Mouse (Mus musculus): Measurements from ENCODE around the gene Tkt. TPM values are rescaled to one million over a fixed set of nuclear protein-coding genes. Genes with fewer than 3 reads are reported as not detected.
A peak's percentile ranks its signal among the peaks of the same experiment; 100 is the strongest.
"Not testable (repeated sequence)": the region's sequence is repeated elsewhere in the genome, so short reads cannot be mapped to it uniquely, and the experiment has no call there.

Gene Tkt
- total RNA-seq, 2 experiments from 2014 or later: 8.0 to 15.0 TPM

DNA sequence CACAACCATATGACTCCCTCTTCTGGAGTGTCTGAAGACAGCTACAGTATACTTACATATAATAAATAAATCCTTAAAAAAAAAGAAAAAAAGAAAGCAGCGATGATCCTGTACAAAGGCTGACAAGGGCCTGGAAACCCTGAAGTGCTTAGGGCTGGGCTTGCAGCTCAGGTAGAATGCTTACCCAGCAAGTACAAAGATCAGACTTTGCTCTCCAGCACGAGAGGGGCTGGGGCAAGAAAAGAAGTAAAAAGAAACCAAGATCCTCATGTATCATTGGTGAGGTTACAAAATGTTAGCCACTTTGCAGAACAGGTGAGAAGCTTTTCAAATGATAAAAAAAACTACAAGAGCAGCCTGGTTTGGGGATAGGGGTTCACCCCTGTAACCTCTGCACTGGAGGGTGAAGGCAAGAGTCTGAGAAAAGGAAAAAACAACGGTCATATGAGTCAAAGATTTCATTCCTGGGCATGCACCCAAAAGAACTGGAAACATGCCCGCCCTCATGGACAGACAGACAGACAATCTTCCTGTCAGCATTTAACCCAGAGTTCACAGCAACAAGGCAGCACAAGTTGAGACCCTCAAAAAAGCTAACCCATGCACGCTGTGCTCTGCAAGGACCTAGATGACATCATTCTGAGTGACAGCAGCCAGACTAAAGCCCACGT, 14.2 kb upstream of the Tkt start:
- H3K27ac ChIP-seq: no peak overlapping the region
- DNase-seq: no peak
- H3K4me3 ChIP-seq: no peak overlapping the region
- intact Hi-C loops (cut with DNase I): no loop called here
- no peak for TF ChIP-seq CTCF (IDR thresholded peaks at IDR 0.05)

DNA sequence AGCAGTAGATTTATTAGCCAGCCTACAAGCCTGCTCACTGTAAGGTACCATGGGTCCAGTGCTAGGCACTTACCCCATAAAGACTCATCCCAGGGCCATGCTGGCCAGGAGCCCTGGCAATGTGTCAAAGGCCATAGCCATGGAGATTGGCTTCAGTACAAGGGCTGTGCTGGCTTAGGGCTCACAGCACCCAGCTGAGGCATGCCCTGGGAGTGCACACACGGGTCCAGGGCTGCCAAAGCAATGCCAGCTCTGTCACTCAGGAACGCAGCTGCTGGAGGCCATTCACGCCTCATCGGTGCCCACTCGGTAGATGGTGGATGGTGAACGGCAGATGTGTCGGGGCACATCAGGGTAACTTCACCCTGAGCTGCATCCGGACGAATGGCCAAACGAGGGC, 6.6 kb upstream of the Tkt start:
- intact Hi-C loops (cut with DNase I): no loop called here
- peak; percentile 90 for DNase-seq
- no peak overlapping the region for H3K4me3 ChIP-seq
- H3K27ac ChIP-seq: peak overlapping the region; percentile 63
- no peak for TF ChIP-seq CTCF (IDR thresholded peaks at IDR 0.05)

DNA sequence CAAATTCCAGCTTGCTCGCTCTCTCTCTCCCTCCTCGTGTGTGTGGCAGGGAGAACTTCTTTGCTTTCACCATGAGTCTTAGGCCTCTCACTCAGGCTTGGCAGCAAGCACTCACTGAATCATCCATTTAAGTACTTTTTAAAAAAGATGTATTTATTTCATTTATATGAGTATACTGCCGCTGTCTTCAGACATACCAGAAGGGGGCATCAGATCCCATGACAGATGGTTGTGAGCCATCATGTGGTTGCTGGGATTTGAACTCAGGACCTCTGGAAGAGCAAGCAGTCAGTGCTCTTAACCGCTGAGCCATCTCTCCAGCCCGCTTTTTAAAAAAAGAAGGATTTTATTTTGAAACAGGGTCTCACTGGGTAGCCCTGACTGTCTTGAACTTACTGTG, 4.8 kb upstream of the Tkt start:
- intact Hi-C loops (cut with DNase I); H3K4me3 ChIP-seq; DNase-seq; H3K27ac ChIP-seq: not testable (repeated sequence)

DNA sequence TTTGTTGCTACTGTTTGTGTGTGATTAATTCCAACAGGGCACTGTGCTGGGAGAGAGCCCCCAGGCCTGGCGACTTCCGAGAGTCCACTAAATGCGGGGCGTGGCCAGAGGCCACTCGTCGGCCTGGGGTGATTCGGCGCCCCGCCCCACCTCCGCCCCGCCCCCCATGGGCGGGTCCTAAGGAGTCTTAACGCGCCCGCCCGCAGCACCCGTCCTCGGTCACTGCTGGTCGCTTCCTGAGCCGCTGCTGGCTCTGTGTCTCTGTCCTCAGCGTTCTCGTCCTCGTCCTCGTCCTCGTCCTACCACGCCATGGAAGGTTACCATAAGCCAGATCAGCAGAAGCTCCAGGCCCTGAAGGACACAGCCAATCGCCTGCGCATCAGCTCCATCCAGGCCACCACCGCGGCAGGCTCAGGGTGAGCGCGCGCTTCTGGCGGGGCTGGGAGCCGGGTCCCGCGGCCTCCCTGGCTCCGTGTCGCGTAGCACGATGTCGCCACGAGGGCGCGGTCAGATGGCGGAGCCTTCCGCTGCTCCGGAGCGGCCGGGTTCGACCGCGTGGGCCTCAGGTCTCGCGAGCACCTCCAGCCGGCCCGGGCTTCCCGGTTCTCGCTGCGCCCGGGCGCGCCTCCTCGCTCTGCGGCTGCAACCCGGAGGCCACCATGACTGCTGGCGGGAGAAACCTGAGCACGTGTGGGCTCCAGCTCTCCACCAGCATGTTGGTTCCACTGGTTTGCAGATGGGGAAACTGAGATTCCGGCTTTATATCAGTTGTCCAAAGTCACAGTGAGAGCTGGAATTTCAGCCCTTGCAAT, 1.0 kb downstream of the Tkt start:
- no peak; the same call in 1 of the 2 replicates for TF ChIP-seq CTCF (IDR thresholded peaks at IDR 0.05)
- intact Hi-C loops (cut with DNase I): no loop called here
- Histone ChIP-seq H3K27ac (peak overlapping the region; percentile 91), H3K4me3 (peak overlapping the region; percentile 77)
- peak; percentile 98 for DNase-seq

DNA sequence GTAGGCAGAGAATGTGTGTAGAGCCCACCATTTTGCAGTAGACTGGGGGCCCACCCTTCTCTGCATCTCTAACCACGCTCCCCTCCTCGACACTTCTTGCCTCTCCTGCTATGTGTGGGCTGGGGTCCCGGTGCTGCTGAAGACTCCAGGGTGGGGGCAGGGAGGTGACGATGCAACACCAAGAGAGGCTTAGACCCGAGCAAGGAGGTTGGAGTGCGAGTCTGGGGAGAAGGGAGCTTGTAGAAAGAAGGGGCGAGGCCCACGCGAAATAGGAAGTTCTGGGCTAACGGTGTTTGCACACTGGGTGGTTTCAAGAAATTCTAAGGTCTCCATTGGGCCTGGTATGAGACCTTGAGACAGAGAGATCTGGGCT, 1.6 kb downstream of the Tkt start:
- intact Hi-C loops (cut with DNase I): no loop called here
- TF ChIP-seq CTCF (IDR thresholded peaks at IDR 0.05): no peak
- Histone ChIP-seq H3K27ac (peak overlapping the region; percentile 91), H3K4me3 (peak overlapping the region; percentile 77)
- no peak for DNase-seq

DNA sequence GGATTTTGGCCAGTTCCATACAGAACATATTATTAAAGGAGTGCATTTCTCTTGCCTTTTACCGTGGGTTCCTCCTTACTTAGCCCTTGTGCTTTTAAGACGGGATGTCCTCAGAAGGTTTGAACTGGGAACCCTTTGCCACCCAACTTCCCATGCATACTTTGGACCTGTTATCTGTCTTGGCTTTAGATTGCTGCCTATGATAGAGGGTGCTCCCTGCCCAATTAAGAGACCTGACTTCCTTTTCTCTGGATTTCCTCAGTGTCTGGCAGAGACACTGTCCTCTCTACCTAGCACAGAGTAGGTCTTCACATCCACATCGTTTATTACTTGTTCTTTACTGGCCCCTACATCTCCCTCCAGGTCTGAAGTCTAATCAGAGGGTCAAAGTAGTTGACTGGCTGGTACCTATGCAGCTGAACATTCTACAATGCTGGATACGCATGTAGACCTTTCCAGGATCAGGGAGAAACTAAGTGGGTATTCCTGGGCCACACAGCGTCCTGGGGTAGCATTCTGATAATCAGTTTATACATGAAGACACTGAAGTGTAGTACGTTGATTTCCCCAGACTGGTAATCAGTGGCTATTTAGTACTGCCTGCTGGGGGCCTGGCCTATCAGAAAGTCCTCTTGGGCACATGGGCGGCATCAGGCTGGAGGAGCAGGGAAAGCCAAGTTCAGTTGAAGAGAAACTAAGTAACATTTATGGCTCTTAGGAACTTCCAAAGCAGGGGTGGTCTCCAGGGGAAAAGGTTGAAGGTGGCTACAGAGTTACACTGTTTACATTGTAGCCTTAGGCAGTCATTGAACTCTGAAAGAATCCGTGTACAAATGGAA, 2.3 kb downstream of the Tkt start:
- peak overlapping the region; percentile 91; the same call in 1 of the 2 replicates for H3K27ac ChIP-seq
- intact Hi-C loops (cut with DNase I): no loop called here
- TF ChIP-seq CTCF (IDR thresholded peaks at IDR 0.05): no peak
- no peak for DNase-seq
- peak overlapping the region; percentile 77 for H3K4me3 ChIP-seq

DNA sequence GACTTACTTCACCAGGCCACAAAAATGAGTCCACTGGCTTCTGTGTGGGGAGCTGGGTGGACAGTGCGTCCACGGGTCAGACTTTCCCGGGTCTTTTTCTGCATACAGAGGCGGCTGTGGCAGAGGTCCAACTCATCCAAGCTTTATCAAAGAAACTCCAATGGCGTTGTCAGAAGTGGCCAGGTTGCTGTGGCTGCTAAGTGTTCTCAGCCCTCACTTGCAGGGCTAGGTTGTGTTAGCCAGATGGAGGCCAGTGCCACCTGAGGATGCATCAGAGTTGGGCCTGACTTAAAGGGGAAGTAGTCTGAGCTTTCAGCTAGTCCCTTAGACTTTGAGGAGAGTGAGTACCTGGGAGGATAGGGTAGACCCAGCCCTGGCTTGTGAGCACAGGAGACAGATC, 3.4 kb downstream of the Tkt start:
- DNase-seq: no peak
- Histone ChIP-seq H3K27ac (no peak overlapping the region), H3K4me3 (no peak overlapping the region)
- TF ChIP-seq CTCF (IDR thresholded peaks at IDR 0.05): no peak
- intact Hi-C loops (cut with DNase I): no loop called here

DNA sequence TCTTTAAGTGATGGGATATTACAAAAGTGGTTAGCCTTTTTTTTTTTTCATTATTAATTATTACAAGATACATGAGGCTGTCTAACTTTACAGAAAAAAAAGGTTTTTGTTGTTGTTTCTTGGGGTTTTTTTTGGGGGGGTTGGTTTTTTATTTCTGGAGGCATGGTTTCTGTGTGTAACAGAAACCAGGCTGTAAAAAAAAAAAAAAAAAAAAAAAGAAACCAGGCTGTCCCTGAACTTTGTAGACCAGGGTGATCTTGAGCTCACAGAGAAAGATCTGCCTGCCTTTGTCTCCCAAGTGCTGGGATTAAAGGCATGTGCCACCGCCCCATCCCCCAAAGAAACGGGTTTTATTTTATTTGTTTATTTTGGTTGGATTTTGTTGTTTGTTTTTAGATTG, 3.8 kb downstream of the Tkt start:
- intact Hi-C loops (cut with DNase I): no loop called here
- no peak overlapping the region for H3K27ac ChIP-seq
- DNase-seq: no peak
- no peak for TF ChIP-seq CTCF (IDR thresholded peaks at IDR 0.05)
- H3K4me3 ChIP-seq: no peak overlapping the region

DNA sequence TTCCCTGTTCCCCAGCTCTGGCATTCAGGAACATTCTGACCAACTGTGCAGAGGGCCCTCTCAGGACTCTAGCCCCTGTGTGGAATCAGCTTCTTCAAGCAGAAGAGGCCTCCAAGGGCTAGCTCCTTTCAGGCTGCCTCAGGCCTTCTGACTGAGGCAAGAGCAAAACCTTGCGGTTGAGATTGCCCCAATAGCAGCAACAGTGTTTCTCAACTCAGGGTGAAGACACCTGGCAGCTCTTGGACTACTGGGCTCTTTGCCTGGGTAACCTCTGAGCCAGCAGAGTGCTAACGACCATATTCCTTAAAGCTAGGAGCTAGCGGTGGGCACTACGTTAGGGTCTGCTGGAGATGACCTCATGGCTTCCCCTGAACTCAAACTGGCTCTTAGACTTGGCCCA, 5.0 kb downstream of the Tkt start:
- peak; percentile 66 for DNase-seq
- intact Hi-C loops (cut with DNase I): no loop called here
- Histone ChIP-seq H3K27ac (peak overlapping the region; percentile 54; the same call in 1 of the 2 replicates), H3K4me3 (no peak overlapping the region)
- TF ChIP-seq CTCF (IDR thresholded peaks at IDR 0.05): no peak

DNA sequence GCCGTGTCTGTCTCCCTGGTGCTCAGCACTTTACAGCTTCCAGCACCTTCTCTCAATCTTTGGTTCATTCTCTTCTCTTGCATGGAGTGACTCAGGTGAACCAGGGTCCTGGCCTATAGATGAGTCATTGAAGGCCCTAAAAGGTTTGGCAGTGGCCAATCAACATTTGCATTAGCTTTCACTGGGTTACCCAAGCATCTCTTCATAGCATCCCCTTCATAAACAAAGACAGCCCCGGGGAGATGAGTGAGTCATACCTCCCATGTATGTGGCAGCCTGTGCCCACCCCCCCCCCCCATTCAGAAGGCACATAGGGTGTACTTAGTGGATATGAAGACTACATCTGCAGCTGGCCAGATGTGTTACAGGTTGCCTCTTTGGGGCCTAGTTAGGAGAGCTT, 8.5 kb downstream of the Tkt start:
- TF ChIP-seq CTCF (IDR thresholded peaks at IDR 0.05): no peak
- no peak overlapping the region for H3K4me3 ChIP-seq
- no peak overlapping the region for H3K27ac ChIP-seq
- no peak for DNase-seq
- intact Hi-C loops (cut with DNase I): no loop called here

DNA sequence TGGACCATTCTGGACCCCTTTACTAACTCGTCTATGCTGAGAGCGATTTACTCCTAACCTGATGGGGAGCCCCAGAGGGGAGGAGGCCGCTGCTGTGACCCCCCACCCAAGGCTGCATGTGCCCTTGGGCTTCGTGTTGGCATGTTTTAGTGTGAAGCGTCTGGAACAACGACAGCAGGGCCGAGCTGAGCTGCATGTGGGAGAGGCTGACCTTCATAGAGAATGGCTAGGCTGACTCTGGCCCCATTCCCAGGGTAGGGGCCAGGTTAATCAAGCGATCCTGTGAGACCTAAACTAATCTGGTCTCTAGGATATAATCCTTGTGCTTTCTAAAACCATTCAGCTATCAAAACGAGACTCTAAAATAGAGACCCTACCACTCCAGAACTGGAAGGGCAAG, 9.6 kb downstream of the Tkt start:
- Histone ChIP-seq H3K4me3 (no peak overlapping the region), H3K27ac (no peak overlapping the region)
- intact Hi-C loops (cut with DNase I): no loop called here
- DNase-seq: no peak
- TF ChIP-seq CTCF (IDR thresholded peaks at IDR 0.05): no peak

DNA sequence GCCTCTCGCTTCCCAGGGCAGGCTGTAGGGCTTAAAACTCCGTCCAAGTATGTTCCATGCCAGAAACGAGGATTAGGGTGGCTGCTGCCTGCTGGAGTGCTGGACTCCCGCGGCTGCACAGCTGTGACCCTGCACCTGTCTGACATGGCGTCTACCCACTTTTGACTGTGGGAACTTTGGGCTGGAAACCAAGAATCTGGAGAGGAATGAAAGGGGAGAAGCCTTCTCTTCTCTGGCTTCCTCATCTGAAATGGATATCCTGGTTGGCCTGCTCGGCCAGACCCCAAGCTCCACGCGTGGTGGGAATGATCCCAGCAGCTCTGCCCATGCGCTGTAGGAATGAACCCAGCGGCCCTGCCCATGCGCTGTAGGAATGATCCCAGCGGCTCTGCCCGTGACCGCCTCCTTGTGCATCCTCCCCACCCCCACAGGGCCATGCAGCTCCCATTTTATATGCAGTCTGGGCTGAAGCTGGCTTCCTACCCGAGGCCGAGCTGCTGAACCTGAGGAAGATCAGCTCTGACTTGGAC, 11.2 kb downstream of the Tkt start:
- TF ChIP-seq CTCF (IDR thresholded peaks at IDR 0.05): no peak
- intact Hi-C loops (cut with DNase I): no loop called here
- DNase-seq: peak; percentile 89
- Histone ChIP-seq H3K4me3 (peak overlapping the region; percentile 61), H3K27ac (peak overlapping the region; percentile 85)
